Mouse (Mus musculus) layer of hippocampus, adult 9-11 months (tissue): ENCODE measurements around the gene Prkcsh.
A peak's percentile ranks its signal among the peaks of the same experiment; 100 is the strongest.

ENCODE experiments used
- DNase-seq: peaks from one replicate; pipeline ENCODE4 v3.0.0; 2022

The Prkcsh gene

DNA sequence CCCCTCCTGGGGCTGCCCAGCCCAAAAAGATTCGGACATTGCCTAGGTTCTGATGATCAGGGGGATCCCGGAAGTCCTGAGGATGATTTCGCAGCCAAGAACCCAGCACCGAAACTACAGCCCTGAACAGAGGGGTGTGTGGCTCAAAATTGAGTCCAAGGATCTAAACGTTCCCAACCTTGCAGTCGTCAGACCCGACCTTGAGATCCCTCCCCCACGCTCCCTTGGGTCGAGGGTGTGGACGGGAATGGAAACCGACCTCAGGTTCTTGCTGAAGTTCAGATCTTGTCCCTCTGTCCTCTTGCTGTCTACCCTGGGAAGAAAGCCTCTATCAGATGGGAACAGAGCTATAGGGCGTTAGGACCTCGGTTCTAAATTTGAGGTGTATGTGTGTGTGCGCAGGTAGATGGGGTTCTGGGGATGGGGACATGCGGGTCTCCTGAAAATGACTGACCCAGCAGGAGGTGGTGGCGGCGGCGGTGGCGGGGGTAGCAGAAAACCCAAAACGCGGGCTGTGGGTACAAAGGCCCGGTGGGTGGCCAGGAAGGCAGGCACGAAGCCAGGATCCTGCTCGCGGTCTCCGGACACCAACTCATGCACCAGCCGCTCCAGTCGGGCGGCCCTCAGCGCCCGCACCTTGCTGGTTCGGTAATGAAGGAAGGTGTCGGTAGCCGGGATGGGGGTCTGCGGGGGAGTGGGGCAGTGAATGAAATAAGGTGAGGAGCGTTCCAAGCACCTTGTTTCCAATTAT lies 14.8 kb upstream of the Prkcsh start:
- DNase-seq: no peak

- DNase-seq: no peak
Measured at GRCm38 (mm10) chr9:21988421-21989101, 14.0 kb upstream of the Prkcsh start.

DNA sequence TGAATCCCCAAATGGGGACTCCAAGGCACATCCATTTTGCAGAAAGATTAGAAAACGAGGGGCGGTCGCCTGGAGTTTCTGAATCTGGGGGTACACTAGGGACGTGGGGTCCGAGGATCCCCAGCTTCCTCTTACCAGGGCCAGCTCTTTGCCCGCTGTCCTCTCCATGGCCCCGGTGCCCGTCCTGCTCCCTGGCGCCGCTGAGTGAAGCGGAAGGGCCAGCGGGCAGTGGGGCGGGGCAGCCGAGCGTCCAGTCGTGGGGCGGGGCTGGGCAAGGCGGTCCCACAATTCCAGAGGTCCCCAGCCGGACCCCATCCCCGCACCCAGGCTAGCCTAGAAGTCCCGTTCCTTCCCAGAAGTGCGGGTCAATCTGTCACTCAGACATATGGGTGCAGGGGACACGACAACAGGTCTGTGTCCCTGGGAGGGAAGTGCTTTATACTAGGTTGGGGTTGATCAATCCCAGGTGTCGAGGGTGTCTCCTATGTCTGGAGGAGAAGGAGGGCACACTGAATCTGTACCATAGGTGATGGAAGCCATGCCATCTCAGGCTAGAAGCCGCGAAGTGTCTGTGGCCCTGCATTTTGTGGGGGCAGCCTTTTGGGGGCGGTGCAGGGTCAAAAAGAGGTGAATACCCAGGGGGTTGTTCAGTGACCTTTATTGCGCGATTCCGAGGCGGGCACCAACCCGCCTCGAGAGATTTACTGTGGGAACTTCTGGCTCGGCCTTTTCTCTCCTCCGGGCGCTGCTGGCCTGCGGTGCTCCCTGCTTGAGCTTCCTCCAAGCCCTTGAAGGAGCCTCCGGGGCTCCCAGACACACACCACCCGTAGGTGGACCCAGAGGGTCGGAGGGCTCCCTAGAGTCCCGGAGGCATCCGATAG lies 13.1 kb upstream of the Prkcsh start, which contains the start of gene Rgl3:
Gene Rgl3 (minus strand): TSS at position 217 of the 881 bp plus-strand sequence.
- DNase-seq: no peak

DNA sequence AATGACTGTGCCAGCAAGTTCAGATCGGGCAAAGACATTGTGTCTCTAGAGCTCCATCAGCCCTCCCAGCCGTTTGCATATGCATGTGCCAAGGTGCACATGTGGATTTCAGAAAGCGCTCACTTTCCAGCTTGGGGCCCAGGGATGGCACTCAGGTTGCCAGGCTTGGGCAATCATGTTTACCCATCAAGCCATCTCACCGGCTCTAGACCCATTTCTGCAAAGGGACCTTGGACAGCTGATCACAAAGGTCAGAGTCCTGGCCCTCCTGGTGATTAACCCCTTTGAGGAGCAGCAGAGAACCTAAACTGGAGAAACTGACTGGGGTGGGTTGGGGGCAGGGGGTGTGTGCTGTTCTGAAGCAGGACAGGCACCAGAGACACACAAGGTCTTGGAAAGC lies 10.4 kb upstream of the Prkcsh start:
- DNase-seq: no peak

DNA sequence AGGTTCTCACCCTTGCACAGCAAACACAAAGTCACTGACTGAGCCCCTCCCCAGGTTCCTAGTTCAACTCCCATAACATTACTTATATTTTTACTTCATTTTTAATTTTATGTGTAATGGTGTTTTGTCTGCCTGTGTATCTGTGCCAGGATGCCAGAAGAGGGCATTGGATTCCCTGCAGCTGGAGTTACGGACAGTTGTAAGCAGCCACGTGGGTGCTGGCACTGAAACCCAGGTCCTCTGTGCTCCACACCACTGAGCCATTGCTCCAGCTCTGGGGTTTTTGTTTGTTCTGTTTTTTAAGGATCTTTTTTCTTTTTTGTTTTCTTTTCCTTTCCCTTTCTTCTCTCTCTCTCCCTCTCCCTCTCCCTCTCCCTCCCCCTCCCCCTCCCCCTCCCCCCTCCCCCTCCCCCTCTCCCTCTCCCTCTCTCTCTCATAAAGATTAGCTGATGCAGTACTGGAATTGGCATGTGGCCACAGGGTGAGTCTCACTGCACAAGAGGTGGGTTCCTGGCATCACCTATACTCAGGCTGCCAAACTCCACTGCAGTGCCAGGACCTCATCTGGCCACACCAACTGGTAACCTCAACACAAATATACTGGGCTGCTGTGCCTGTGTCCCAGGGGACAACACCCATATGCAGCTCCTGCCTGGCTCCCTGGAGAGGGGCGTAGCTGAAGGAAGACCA lies 6.3 kb upstream of the Prkcsh start:
- no peak for DNase-seq

GRCm38 (mm10) chr9:22000296-22000695 lies 2.3 kb upstream of the Prkcsh start:
- DNase-seq: no peak

GRCm38 (mm10) chr9:22001633-22002032 lies 973 bp upstream of the Prkcsh start:
- no peak for DNase-seq

DNA sequence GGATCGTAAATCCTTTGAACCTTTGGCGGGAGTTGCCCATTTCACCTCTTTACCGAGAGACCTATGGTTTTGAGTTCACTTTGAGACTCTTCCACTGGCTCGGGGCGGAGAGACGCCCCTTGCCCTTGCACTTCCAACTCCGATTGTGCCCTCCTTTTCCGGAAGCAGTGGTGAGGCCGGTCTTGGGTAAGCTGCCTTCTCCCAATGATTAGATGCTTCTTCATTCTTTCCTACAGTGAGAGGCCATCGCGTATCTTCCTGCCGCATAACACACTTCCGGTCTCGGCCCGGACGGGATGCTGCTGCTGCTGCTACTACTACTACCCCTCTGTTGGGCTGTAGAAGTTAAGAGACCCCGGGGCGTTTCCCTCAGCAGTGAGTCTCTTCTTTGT lies 553 bp downstream of the Prkcsh start:
- peak; percentile 73 for DNase-seq

- no peak for DNase-seq
Measured at GRCm38 (mm10) chr9:22004546-22004945, 1.9 kb downstream of the Prkcsh start.

- DNase-seq: no peak
Measured at GRCm38 (mm10) chr9:22011055-22011454, 8.4 kb downstream of the Prkcsh start.

GRCm38 (mm10) chr9:22012731-22013130 lies 10.1 kb downstream of the Prkcsh start:
- DNase-seq: no peak

GRCm38 (mm10) chr9:22016245-22016644 lies 13.6 kb downstream of the Prkcsh start:
- DNase-seq: no peak

DNA sequence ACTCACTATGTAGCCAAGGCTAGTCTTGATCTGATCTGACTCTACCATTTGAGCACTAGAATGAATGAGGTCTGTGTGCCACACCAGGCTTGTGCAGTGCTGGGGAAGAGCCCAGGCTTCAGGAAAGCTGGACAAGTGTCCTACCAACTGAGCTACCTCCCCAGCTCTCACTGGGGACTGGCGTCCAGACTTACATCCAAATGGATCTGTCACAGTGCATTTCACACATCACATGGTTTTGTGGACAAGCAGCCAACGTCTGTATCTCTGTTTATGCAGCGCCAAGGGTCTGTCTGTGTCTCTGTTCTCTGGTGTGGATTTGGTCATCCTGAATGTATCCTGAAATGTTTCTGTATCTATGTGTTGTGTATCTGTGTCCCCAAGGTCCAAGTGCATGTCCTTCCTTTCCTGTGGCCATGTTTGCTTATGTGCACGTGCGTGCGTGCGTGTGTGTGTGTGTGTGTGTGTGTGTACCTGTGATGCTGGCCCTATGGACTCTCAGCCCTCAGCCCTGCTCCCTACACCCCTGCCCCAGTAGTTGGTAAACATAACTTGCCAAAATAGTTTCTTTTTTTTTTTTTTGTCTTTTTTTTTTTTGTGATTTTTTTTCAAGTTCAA lies 14.7 kb downstream of the Prkcsh start:
- no peak for DNase-seq

DNA sequence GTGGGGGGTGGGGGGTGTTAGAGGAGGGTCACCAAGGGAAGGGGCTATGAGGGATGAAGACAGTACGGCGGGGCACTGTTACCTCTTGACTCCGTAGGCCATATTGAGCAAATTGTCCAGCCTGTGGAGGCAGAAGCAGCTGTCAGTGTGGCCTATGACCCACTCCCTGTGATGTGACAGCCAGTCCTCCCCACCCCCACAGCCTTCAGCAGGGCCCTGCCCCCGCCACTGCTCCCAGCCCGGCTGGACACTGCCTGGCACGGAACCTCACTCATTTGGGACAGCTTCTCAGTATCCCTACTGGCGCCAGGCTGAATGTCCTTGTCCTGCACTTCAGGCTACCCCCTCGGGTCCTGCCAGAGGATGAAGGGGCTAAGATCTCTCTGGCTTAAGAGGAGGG lies 22.0 kb downstream of the Prkcsh start:
- peak; percentile 85 for DNase-seq

- DNase-seq: no peak
Measured at GRCm38 (mm10) chr9:22028467-22028866, 25.9 kb downstream of the Prkcsh start.

GRCm38 (mm10) chr9:22030386-22030785 lies 27.8 kb downstream of the Prkcsh start:
- DNase-seq: no peak

- no peak for DNase-seq
Measured at GRCm38 (mm10) chr9:22035300-22036044, 32.9 kb downstream of the Prkcsh start.

DNA sequence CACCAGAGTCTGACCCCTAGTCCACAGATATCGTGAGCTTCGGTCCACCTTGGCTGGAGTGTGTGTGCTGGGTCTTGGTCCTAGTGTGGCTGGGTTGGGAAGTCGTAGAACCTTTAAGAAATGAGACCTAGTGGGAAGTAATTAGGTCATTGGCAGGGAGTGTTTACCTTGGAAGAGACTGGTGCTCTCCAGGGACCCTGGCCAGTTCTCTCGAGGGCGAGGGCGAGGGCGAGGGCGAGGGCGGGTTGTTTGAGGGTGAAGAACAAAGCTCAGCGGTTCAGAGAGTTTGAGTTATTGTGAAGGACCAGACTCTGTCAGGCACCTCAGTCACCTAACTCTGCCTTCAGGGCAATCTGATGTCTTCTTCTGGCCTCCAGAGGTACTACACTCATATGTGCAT lies 35.2 kb downstream of the Prkcsh start:
- DNase-seq: no peak

GRCm38 (mm10) chr9:22041832-22042231 lies 39.2 kb downstream of the Prkcsh start:
- DNase-seq: no peak

DNA sequence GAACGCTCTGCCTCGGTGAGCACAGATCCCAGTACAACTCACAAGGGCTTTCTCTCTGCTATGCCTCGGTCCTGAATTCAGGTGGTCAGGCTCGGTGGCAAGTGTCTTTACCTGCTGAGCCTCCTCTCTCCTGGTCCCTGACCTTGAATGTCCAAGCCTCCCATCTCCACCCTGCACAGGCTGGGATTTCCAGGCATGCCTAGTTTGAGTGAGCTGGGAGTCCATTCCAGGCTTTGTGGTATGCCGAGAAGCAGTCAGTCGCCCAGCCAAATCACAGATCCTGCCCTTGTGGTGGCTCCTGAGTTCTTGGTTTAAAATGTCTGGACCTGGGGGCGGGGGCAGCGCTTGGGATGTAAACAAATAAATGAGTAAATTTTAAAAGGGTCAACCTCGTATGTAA lies 44.7 kb downstream of the Prkcsh start:
- no peak for DNase-seq

DNA sequence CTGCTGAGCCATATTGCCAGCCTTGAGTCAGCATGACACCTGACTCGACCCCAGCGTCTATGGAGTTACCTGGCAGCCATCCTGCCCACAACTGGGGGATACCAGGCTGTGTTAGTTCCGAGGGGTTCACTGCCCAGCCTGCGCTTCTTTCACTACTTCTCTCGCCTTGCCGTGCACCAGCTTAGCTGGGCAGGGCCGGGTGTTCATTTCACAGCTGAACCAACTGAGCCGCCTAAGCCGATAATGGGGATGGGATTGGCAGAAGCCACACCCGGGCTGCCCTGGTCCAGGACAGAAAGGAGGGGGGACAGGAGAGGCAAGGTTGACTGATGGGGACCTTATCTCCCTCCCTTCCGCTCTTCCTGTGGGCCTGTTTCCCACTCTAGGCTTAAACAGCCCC lies 46.7 kb downstream of the Prkcsh start:
- no peak for DNase-seq
